Mouse (Mus musculus): ENCODE measurements around the gene Gse1. TPM values are rescaled to one million over a fixed set of nuclear protein-coding genes. Genes with fewer than 3 reads are reported as not detected.

The Gse1 gene
- polyA plus RNA-seq, 1 experiment from 2014 or later, result 6.4 TPM

DNA sequence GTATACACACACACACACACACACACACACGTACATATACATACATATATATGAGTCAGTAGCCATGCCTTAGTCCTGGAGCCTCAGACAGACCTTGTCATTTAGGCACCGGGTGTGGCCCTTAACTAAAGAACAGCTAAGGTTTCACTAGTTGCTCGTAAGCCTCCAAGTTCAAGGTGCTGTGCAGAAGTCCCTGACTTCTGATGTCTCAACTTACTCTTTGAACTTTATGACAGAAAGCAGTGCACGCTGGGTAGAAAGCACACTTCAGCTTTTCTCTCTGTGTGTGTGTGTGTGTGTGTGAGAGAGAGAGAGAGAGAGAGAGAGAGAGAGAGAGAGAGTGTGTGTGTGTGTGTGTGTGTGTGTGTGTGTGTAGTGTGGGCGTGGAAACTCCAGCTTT lies 315.9 kb downstream of the Gse1 start:
- WGBS, result 47% methylated on average over 5 of the region's 5 CpGs
- Histone ChIP-seq H3K27ac (ENCODE audit: low read depth, low read length) (peak overlapping the region; percentile 83), H3K27me3 (replicated peaks; ENCODE audit: control insufficient read depth, insufficient read depth, low read length) (no peaks in the 10 kb centered on the region), H3K9me3 (ENCODE audit: control insufficient read depth) (no peaks in the 10 kb centered on the region), H3K36me3 (ENCODE audit: control insufficient read depth, insufficient read depth) (no peaks in the 10 kb centered on the region), H3K4me2 (replicated peaks; ENCODE audit: low read depth) (peak overlapping the region; percentile 44), H3K9ac (ENCODE audit: low read depth, low read length) (no peak overlapping the region), H3K4me3 (ENCODE audit: low read depth, low read length) (no peak overlapping the region), H3K4me1 (replicated peaks; ENCODE audit: control insufficient read depth, insufficient read depth, low read length) (peaks cover 21% of the 10 kb centered on the region)
- no peak for TF ChIP-seq CTCF (IDR thresholded peaks at IDR 0.05; ENCODE audit: low read depth)
- peak; percentile 78 for ATAC-seq

GRCm38 (mm10) chr8:120547562-120547961 lies 319.3 kb downstream of the Gse1 start:
- Histone ChIP-seq H3K4me1 (replicated peaks; ENCODE audit: control insufficient read depth, insufficient read depth, low read length) (peaks cover 14% of the 10 kb centered on the region), H3K9me3 (ENCODE audit: control insufficient read depth) (no peaks in the 10 kb centered on the region), H3K27me3 (replicated peaks; ENCODE audit: control insufficient read depth, insufficient read depth, low read length) (no peaks in the 10 kb centered on the region), H3K4me2 (replicated peaks; ENCODE audit: low read depth) (0 out of 2 replicates have a peak overlapping the region, but pooled peaks have one; percentile 4), H3K4me3 (ENCODE audit: low read depth, low read length) (no peak overlapping the region), H3K36me3 (ENCODE audit: control insufficient read depth, insufficient read depth) (no peaks in the 10 kb centered on the region), H3K9ac (ENCODE audit: low read depth, low read length) (no peak overlapping the region), H3K27ac (ENCODE audit: low read depth, low read length) (no peak overlapping the region)
- no peak for TF ChIP-seq CTCF (IDR thresholded peaks at IDR 0.05; ENCODE audit: low read depth)
- WGBS, result 62% methylated on average over 9 of the region's 9 CpGs
- ATAC-seq, result no peak

GRCm38 (mm10) chr8:120548313-120548761 lies 320.1 kb downstream of the Gse1 start:
- 59% methylated on average over 16 of the region's 16 CpGs for WGBS
- no peak for TF ChIP-seq CTCF (IDR thresholded peaks at IDR 0.05; ENCODE audit: low read depth)
- Histone ChIP-seq H3K27ac (ENCODE audit: low read depth, low read length) (no peak overlapping the region), H3K4me3 (ENCODE audit: low read depth, low read length) (no peak overlapping the region), H3K9ac (ENCODE audit: low read depth, low read length) (no peak overlapping the region), H3K4me1 (replicated peaks; ENCODE audit: control insufficient read depth, insufficient read depth, low read length) (peaks cover 12% of the 10 kb centered on the region; the same call in 1 of the 2 replicates), H3K4me2 (replicated peaks; ENCODE audit: low read depth) (no peak overlapping the region), H3K27me3 (replicated peaks; ENCODE audit: control insufficient read depth, insufficient read depth, low read length) (no peaks in the 10 kb centered on the region), H3K9me3 (ENCODE audit: control insufficient read depth) (no peaks in the 10 kb centered on the region), H3K36me3 (ENCODE audit: control insufficient read depth, insufficient read depth) (no peaks in the 10 kb centered on the region)
- no peak for ATAC-seq

GRCm38 (mm10) chr8:120549321-120549921 lies 321.2 kb downstream of the Gse1 start:
- Histone ChIP-seq H3K9ac (ENCODE audit: low read depth, low read length) (no peak overlapping the region), H3K27ac (ENCODE audit: low read depth, low read length) (peak overlapping the region; percentile 21; the same call in 1 of the 2 replicates), H3K27me3 (replicated peaks; ENCODE audit: control insufficient read depth, insufficient read depth, low read length) (no peaks in the 10 kb centered on the region), H3K9me3 (ENCODE audit: control insufficient read depth) (no peaks in the 10 kb centered on the region), H3K4me1 (replicated peaks; ENCODE audit: control insufficient read depth, insufficient read depth, low read length) (peaks cover 7% of the 10 kb centered on the region; the same call in 1 of the 2 replicates), H3K4me2 (replicated peaks; ENCODE audit: low read depth) (peak overlapping the region; percentile 9; the same call in 1 of the 2 replicates), H3K4me3 (ENCODE audit: low read depth, low read length) (no peak overlapping the region), H3K36me3 (ENCODE audit: control insufficient read depth, insufficient read depth) (peaks cover 1% of the 10 kb centered on the region)
- ATAC-seq, result no peak
- WGBS, result 17% methylated on average over 25 of the region's 25 CpGs
- no peak for TF ChIP-seq CTCF (IDR thresholded peaks at IDR 0.05; ENCODE audit: low read depth)

- Histone ChIP-seq H3K9ac (ENCODE audit: low read depth, low read length) (no peak overlapping the region), H3K4me2 (replicated peaks; ENCODE audit: low read depth) (no peak overlapping the region; the same call in 1 of the 2 replicates), H3K4me3 (ENCODE audit: low read depth, low read length) (no peak overlapping the region), H3K36me3 (ENCODE audit: control insufficient read depth, insufficient read depth) (peaks cover 6% of the 10 kb centered on the region), H3K4me1 (replicated peaks; ENCODE audit: control insufficient read depth, insufficient read depth, low read length) (peaks cover 3% of the 10 kb centered on the region; the same call in 1 of the 2 replicates), H3K27ac (ENCODE audit: low read depth, low read length) (no peak overlapping the region), H3K9me3 (ENCODE audit: control insufficient read depth) (no peaks in the 10 kb centered on the region), H3K27me3 (replicated peaks; ENCODE audit: control insufficient read depth, insufficient read depth, low read length) (no peaks in the 10 kb centered on the region)
- no peak for ATAC-seq
- TF ChIP-seq CTCF (IDR thresholded peaks at IDR 0.05; ENCODE audit: low read depth), result no peak
- WGBS, result 38% methylated on average over 11 of the region's 11 CpGs
Measured at GRCm38 (mm10) chr8:120549922-120550321, 321.7 kb downstream of the Gse1 start.

- TF ChIP-seq CTCF (IDR thresholded peaks at IDR 0.05; ENCODE audit: low read depth), result no peak
- Histone ChIP-seq H3K9ac (ENCODE audit: low read depth, low read length) (no peak overlapping the region), H3K4me2 (replicated peaks; ENCODE audit: low read depth) (no peak overlapping the region), H3K27me3 (replicated peaks; ENCODE audit: control insufficient read depth, insufficient read depth, low read length) (no peaks in the 10 kb centered on the region), H3K4me1 (replicated peaks; ENCODE audit: control insufficient read depth, insufficient read depth, low read length) (peaks cover 3% of the 10 kb centered on the region; the same call in 1 of the 2 replicates), H3K4me3 (ENCODE audit: low read depth, low read length) (no peak overlapping the region), H3K9me3 (ENCODE audit: control insufficient read depth) (no peaks in the 10 kb centered on the region), H3K36me3 (ENCODE audit: control insufficient read depth, insufficient read depth) (peaks cover 7% of the 10 kb centered on the region), H3K27ac (ENCODE audit: low read depth, low read length) (no peak overlapping the region)
- ATAC-seq, result no peak
- whole genome bisulfite sequencing, result 50% methylated on average over 12 of the region's 12 CpGs
Measured at GRCm38 (mm10) chr8:120550430-120550829, 322.2 kb downstream of the Gse1 start.
